Mouse (Mus musculus) liver, embryonic 14.5 days (tissue): ENCODE data around the gene Elk1.

Source experiments
- CTCF ChIP-seq: IDR thresholded peaks from 2 replicates; pipeline ENCODE4 v1.5.1; 2016; ENCODE audit warnings: antibody characterized with exemption, low read depth, control low read depth
- EP300 ChIP-seq: IDR thresholded peaks from 2 replicates; pipeline ENCODE4 v1.6.1; 2016; ENCODE audit warnings: antibody characterized with exemption, low read depth

- TF ChIP-seq CTCF (no peak), EP300 (no peak)
These were observed at the start of gene Elk1 for GRCm38 (mm10) chrX:20950191-20950880.
